Mouse (Mus musculus) C3H10T1/2 (cell line): ENCODE results near the gene Tmem213. TPM values are rescaled to one million over a fixed set of nuclear protein-coding genes. Genes with fewer than 3 reads are reported as not detected.

Experiments used
- polyA plus RNA-seq, 2 experiments: library from polyadenylated mRNA; unstranded; fragments of >200 nt; fragmentation: generic; extraction: Trizol; gene quantifications; one replicate each; pipeline ENCODE4 v1.2.1; 2012; ENCODE audit warnings: missing spikeins in 2 of 2

Gene Tmem213
- not detected for polyA plus RNA-seq

DNA sequence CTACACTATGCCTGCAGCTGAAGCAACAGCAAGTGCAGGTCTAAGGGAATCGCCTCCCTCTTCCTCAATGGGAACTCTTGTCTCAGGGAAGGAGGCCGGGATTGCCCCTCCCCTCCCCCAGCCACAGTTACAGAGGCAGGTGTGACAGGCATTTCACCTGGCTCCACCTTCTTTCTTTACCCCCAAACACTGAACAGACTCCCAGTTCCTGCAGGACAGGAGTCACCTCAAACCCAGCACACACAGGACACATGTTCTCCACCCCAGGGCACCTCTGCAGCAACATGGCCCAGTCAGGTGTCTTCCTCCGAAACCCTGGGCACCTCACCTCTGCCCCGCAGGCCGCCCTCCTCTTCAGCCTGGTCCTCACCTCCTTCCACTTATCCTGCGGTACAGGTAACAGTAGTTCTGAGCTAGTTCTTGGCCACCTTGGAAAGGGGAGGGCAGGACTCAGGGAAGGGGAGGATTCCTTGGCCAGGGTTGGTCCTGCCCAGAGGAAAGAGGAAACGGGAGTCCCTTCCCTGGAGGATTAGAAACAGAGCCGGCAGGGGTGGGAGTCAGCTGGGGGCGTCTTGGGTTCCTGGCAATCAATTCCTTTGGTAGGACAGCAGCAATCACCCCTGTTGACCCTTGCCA is at the start of gene Tmem213:
Tmem213 (plus strand) TSS at position 96 of the 636 bp plus-strand sequence.

DNA sequence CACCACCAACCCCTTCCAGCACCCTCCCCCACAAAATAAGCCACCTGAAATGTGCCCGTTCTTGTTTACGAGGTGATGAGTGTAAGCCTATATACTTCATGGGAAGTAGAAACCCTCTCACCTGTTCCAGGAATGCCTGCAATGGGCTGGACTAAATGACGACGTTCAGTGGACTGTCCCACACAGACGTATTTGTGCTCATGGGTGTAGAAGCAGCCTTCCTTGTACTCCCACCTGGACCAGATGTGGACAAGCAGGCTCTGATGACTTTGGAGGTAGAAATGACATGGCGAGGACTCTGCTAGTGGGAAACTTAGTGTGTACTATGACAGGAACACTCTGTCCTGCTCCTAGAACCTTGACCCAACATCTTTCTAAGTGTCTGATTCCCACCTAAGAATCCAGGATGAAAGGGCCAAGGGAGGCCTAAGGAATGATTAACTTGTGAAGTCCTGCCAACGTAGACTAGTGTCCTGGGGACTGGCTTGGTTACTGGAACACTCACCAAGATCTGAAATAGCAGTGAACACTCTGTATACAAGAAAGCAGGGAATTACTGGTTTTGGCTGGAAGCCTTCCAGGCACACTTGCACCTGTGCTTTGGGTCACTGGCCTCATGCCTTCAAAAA is 15.3 kb downstream of the Tmem213 start, which contains the start of gene Atp6v0a4:
Atp6v0a4 (minus strand) TSS at position 380 of the 629 bp plus-strand sequence.

Other genes starting within 250 kb of the Tmem213 start
- 1 to 10 TPM in 1 of 2 experiments, under 1 TPM in 1; 0.51 to 7.4 TPM for gene Trim24, start 238.4 kb upstream of the Tmem213 start, polyA plus RNA-seq
- under 1 TPM in 1 of 2 experiments, not detected in 1; 0.02 TPM for gene Svopl, start 62.3 kb upstream of the Tmem213 start, polyA plus RNA-seq
- under 1 TPM; 0.01 to 0.20 TPM for gene Atp6v0a4, start 15.3 kb downstream of the Tmem213 start, polyA plus RNA-seq
- 1 to 10 TPM in 1 of 2 experiments, under 1 TPM in 1; 0.97 to 6.4 TPM for gene D630045J12Rik, start 144.8 kb downstream of the Tmem213 start, polyA plus RNA-seq
- gene Zc3hav1l, start 190.0 kb downstream of the Tmem213 start, polyA plus RNA-seq = 1 to 10 TPM in 1 of 2 experiments, under 1 TPM in 1; 0.33 to 1.9 TPM
- 10 to 100 TPM in 1 of 2 experiments, 1 to 10 TPM in 1; 2.4 to 15.5 TPM for gene Zc3hav1, start 245.3 kb downstream of the Tmem213 start, polyA plus RNA-seq